Mouse (Mus musculus): ENCODE measurements around the gene Tgoln1. TPM values are rescaled to one million over a fixed set of nuclear protein-coding genes. Genes with fewer than 3 reads are reported as not detected.
A peak's percentile ranks its signal among the peaks of the same experiment; 100 is the strongest.

Gene Tgoln1
- polyA plus RNA-seq (2015; fragmentation: Nextera tagmentation; extraction: Ambion mirVana) = 34.0 and 38.4 TPM in 2 replicates

DNA sequence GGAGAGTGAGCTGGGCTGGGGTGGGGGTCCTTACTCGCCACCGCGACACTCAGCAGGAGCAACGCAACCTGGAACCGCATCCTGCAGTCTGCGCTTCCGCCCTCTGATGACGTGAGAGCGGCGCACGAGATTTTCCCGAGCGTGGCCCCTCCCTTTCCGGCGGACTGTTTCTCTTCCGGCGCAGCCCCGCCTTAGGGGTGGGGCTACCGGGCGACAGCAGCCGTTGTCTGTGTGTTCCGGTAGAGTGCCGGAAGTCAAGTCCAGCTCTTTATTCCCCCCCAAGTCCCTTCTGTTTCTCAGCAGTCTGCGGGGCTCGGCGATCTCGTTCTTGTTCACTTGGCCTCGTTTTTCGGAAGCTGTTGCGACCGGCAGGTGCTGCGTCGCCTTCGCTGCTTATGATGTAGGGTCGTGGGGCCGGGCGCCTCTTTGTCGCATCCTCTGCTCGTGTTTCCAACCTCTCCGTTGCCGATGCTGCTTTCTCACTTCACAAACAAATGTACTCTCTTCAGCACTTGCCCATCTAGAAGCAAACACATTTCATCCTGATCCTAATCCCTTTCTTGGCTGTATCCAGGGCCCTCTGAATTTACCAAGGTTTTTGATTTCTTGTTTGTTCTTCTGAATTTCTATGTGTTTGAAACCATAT lies at the start of gene Tgoln1:
Gene Tgoln1 (minus strand): TSS at position 358 of the 646 bp plus-strand sequence.
- WGBS = under 1% methylated on average over 41 of the region's 41 CpGs
- peak within 1 kb of the TSS; percentile 56 for H3K9ac ChIP-seq
- peak; percentile 93 for ATAC-seq (ENCODE audit: insufficient read depth, low FRiP score, low read depth)

DNA sequence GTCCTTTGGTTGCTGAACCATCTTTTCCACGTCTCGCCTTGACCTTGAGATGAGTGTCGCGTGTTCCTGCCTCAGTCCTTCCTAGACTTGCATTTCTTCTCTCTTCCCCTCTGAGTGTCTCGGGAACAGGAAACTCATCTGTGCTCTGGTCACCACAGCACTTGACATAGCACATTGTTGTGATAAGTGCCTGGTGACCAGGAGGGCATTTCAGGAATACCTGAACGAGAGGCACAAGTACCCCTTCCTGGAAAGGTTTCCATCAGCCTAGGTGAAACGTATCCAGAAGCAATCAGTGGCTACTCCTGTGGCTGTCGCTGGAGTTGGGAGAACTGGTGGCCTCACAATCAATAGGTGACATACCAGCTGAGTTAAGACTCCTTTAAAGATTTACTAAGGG lies 47.5 kb upstream of the Tgoln1 start:
- ATAC-seq (ENCODE audit: insufficient read depth, low FRiP score, low read depth) = no peak
- Histone ChIP-seq H3K9me3 (no peaks in the 10 kb centered on the region), H3K9ac (no peak overlapping the region), H3K4me1 (peaks cover 50% of the 10 kb centered on the region), H3K36me3 (no peaks in the 10 kb centered on the region), H3K27ac (peak overlapping the region; percentile 3; the same call in 1 of the 2 replicates), H3K4me3 (replicated peaks) (no peak overlapping the region), H3K27me3 (replicated peaks) (no peaks in the 10 kb centered on the region), H3K4me2 (no peak overlapping the region)
- WGBS = 48% methylated on average over 8 of the region's 8 CpGs

More for the DNA sequence above, at the start of gene Tgoln1:
- Histone ChIP-seq H3K9me3 (no peaks in the 10 kb centered on the region), H3K4me1 (peaks cover 19% of the 10 kb centered on the region), H3K27ac (peak within 1 kb of the TSS; percentile 86), H3K36me3 (peaks cover 3% of the 10 kb centered on the region; the same call in 1 of the 2 replicates), H3K4me3 (replicated peaks) (peak within 1 kb of the TSS; percentile 73), H3K4me2 (peak within 1 kb of the TSS; percentile 90), H3K27me3 (replicated peaks) (no peaks in the 10 kb centered on the region)

DNA sequence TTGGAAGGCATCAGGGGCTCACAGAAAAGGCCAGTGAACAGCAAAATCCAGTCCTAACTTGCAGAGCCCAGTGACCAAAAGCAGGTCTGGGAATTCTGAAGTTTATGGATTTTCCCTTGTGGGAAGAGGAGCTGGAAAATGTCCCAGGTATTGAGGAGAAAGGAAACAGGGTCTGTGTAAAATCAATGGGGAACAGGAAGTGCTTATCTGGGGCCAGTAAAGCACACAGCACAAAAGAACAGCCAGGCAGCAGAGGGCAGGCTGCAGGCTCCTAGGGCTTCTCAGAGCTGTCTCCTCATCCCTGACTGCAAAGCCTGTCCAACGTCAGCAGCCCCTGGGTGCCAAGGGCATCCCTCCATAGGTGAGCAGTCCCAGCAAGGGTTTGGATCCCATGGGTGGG lies 46.2 kb upstream of the Tgoln1 start:
- ATAC-seq (ENCODE audit: insufficient read depth, low FRiP score, low read depth) = 0 out of 2 replicates have a peak, but pooled peaks have one; percentile 25
- 14% methylated on average over 1 of the region's 1 CpGs for WGBS
- no peaks in the 10 kb centered on the region for H3K36me3 ChIP-seq

DNA sequence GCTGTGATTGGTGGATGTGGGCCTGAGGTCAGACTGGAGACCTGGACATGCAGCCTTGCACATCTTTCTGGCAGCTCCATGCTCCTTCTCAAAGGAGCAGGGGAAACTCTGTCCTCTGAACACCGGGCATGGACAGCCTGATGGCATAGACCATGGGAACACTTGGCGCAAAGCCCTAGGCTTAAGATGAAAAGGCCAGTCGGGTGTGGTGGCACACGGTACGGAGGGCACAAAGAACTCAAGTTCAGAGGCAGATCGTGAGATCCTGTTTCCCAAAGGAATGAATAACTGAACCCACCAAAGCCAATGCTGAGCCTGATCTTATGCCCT lies 43.6 kb upstream of the Tgoln1 start:
- ATAC-seq (ENCODE audit: insufficient read depth, low FRiP score, low read depth) = 0 out of 2 replicates have a peak, but pooled peaks have one; percentile 3
- Histone ChIP-seq H3K4me1 (peaks cover 58% of the 10 kb centered on the region), H3K4me3 (replicated peaks) (no peak overlapping the region), H3K27me3 (replicated peaks) (no peaks in the 10 kb centered on the region), H3K9me3 (no peaks in the 10 kb centered on the region), H3K4me2 (no peak overlapping the region), H3K9ac (no peak overlapping the region), H3K27ac (peak overlapping the region; percentile 60), H3K36me3 (no peaks in the 10 kb centered on the region)
- 61% methylated on average over 6 of the region's 6 CpGs for WGBS

More for the DNA sequence above, 46.2 kb upstream of the Tgoln1 start:
- H3K27me3 ChIP-seq (replicated peaks) = no peaks in the 10 kb centered on the region
- H3K27ac ChIP-seq = peak overlapping the region; percentile 73
- H3K4me2 ChIP-seq = no peak overlapping the region
- H3K4me1 ChIP-seq = peaks cover 50% of the 10 kb centered on the region
- H3K4me3 ChIP-seq (replicated peaks) = no peak overlapping the region
- H3K9me3 ChIP-seq = no peaks in the 10 kb centered on the region
- no peak overlapping the region for H3K9ac ChIP-seq

DNA sequence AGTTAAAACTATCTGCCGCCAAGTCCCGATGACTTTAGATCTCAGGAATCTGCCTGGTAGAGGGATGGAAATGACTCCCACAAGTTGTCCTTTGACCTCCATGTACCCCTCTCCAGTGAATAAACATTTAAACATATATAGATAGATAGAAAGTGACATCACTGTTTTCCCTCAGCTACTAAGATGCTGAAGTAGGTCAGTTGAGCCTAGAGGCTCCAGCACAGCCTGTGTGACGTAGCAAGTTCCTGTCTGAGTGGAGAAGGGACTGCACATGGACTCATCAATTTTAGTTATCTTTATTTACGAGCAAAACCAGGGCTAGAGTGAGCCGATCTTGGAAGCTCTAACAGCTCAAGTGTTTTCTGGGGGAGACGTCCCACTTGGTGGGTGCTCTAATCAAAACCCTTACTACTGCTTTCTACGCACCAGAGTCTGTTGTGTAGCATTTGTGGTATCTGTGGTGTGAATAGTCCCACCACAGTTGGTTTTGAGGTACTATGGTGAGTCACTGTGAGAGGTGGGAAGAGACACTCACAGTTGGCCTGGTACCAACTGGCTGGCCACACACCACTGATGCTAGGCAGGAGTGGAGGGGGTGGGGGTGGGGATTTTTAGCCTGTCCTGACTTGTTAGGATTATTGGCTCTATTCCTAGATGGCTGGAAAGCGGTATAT lies 43.1 kb upstream of the Tgoln1 start:
- peak; percentile 8; the same call in 1 of the 2 replicates for ATAC-seq (ENCODE audit: insufficient read depth, low FRiP score, low read depth)
- Histone ChIP-seq H3K36me3 (no peaks in the 10 kb centered on the region), H3K9me3 (no peaks in the 10 kb centered on the region), H3K9ac (no peak overlapping the region), H3K4me2 (no peak overlapping the region), H3K27ac (peak overlapping the region; percentile 60), H3K4me1 (peaks cover 61% of the 10 kb centered on the region), H3K4me3 (replicated peaks) (no peak overlapping the region), H3K27me3 (replicated peaks) (no peaks in the 10 kb centered on the region)
- WGBS = 40% methylated on average over 8 of the region's 8 CpGs

DNA sequence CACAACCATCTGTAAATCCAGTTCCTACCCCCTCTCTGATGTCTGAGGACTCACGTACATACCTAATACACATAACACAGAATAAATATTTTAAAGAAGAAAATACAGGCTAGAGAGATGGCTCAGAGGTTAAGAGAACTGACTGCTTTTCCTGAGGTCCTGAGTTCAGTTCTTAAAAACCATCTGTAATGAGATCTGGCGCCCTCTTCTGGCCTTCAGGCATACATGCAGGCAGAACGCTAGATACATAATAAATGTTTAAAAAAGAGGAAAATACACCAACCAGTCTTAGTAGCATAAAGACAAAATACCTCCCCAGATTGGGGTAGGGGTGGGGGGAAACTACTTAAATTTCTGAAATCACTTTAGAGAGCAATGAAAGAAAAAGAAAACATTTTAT lies 41.2 kb upstream of the Tgoln1 start:
- WGBS = 63% methylated on average over 3 of the region's 3 CpGs
- Histone ChIP-seq H3K9me3 (no peaks in the 10 kb centered on the region), H3K9ac (no peak overlapping the region), H3K36me3 (no peaks in the 10 kb centered on the region), H3K4me3 (replicated peaks) (no peak overlapping the region), H3K27me3 (replicated peaks) (no peaks in the 10 kb centered on the region), H3K4me2 (no peak overlapping the region), H3K4me1 (peaks cover 60% of the 10 kb centered on the region), H3K27ac (no peak overlapping the region)
- ATAC-seq (ENCODE audit: insufficient read depth, low FRiP score, low read depth) = no peak

DNA sequence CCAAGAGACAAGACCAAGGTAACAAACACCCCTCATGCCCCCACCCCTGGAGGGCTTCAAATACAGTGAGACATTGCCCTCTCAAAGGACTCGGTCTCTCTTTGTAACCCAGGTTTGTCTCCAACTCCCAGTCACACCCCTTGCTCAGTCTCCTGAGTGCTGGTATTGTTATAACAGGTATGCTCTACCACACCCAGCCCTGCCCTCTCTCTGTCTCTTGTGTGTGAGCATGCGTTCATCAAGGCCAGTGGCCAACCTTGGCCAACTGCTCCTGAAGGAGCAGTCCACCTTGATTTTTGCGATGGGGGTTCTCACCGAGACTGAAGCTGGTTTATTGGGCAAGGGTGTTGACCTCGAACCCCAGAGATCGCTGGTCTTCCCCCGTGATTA lies 39.2 kb upstream of the Tgoln1 start:
- H3K9ac ChIP-seq = no peak overlapping the region
- 72% methylated on average over 7 of the region's 7 CpGs for WGBS
- peak overlapping the region; percentile 46 for H3K4me2 ChIP-seq
- H3K4me1 ChIP-seq = peaks cover 57% of the 10 kb centered on the region
- H3K36me3 ChIP-seq = no peaks in the 10 kb centered on the region
- ATAC-seq (ENCODE audit: insufficient read depth, low FRiP score, low read depth) = 0 out of 2 replicates have a peak, but pooled peaks have one; percentile 32
- peak overlapping the region; percentile 91 for H3K27ac ChIP-seq
- H3K27me3 ChIP-seq (replicated peaks) = no peaks in the 10 kb centered on the region
- no peak overlapping the region for H3K4me3 ChIP-seq (replicated peaks)
- no peaks in the 10 kb centered on the region for H3K9me3 ChIP-seq

DNA sequence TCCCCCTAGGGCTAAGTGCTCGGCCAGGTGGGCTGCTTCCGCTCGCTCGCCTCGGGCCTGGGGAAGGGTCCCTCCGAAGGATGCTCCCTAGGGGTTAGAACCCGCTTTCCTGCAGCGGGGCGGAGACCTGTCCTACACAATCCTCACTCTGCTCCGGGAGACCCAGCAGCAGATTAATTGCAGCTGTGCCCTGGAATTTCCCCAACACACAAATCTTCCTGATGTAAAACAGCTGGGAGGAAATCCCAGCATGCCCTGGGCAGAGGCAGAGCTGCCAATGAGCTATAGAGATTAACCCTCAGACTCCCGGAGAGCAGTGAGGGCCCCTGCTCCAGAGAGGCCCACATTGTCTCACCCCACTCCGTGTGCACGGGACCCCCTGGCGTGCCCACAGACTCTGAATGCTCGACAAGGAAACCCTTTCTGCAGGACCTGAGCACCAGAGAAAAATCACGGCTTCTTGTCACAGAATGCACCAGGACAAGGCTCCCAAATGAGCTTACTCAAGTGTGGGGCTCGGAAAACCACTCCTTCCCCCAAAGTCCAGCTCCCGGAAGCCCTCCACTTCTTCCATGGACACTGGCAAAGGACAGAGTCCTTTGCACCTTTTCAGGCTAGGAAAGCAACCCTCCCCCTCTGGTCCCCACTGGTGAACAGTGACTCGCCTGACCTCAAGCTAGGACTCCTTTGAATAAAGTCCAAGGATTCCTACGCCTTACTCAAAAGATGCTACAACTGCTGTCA lies 38.7 kb upstream of the Tgoln1 start:
- Histone ChIP-seq H3K4me3 (replicated peaks) (peak overlapping the region; percentile 19), H3K9me3 (no peaks in the 10 kb centered on the region), H3K27me3 (replicated peaks) (no peaks in the 10 kb centered on the region), H3K36me3 (no peaks in the 10 kb centered on the region), H3K4me2 (peak overlapping the region; percentile 46), H3K4me1 (peaks cover 56% of the 10 kb centered on the region), H3K9ac (no peak overlapping the region), H3K27ac (peak overlapping the region; percentile 91)
- WGBS = 22% methylated on average over 20 of the region's 20 CpGs
- ATAC-seq (ENCODE audit: insufficient read depth, low FRiP score, low read depth) = peak; percentile 76

DNA sequence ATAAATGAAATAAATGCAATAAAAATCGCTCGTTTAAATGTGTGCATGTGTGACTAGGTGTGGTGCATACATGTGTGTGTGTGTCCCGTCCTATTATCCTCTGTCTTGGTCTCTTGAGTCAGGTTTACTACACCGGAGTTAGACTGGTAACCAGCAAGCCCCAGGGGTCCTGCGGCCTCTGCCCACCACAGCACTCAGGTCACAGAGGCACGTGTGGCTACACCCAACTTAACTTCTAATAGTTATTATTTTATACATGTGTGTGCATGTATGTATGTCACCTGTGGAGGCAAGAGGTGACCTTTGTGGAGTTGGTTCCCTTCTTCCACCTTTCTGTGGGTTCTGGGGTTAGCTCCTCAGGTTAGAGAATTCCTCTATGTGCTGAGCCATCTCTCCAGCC lies 37.6 kb upstream of the Tgoln1 start:
- no peaks in the 10 kb centered on the region for H3K9me3 ChIP-seq
- H3K9ac ChIP-seq = no peak overlapping the region
- H3K27me3 ChIP-seq (replicated peaks) = no peaks in the 10 kb centered on the region
- no peak overlapping the region for H3K4me2 ChIP-seq
- peaks cover 51% of the 10 kb centered on the region for H3K4me1 ChIP-seq
- H3K4me3 ChIP-seq (replicated peaks) = no peak overlapping the region
- WGBS = 90% methylated on average over 6 of the region's 6 CpGs
- peak overlapping the region; percentile 91; the same call in 1 of the 2 replicates for H3K27ac ChIP-seq
- ATAC-seq (ENCODE audit: insufficient read depth, low FRiP score, low read depth) = no peak
- no peaks in the 10 kb centered on the region for H3K36me3 ChIP-seq

DNA sequence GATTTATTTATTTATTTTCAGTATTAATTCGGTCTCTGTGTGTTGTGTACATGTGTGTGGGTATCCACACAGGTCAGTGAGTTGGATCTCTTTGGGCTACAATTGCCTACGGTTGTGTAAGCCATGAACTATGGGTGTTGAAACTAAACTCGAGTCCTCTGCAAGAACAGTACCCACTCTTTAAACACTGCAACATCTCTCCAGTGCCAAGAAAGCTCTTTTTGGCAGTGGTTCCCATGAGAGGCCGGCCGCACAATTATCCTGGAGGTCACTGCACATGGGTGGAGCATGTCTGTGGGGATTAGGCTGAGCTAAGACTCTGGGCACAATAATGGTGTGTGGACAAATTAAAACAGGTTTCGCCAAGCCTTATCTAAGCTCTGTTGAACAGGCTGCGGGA lies 36.6 kb upstream of the Tgoln1 start:
- no peaks in the 10 kb centered on the region for H3K36me3 ChIP-seq
- H3K4me2 ChIP-seq = peak overlapping the region; percentile 8; the same call in 1 of the 2 replicates
- ATAC-seq (ENCODE audit: insufficient read depth, low FRiP score, low read depth) = no peak

DNA sequence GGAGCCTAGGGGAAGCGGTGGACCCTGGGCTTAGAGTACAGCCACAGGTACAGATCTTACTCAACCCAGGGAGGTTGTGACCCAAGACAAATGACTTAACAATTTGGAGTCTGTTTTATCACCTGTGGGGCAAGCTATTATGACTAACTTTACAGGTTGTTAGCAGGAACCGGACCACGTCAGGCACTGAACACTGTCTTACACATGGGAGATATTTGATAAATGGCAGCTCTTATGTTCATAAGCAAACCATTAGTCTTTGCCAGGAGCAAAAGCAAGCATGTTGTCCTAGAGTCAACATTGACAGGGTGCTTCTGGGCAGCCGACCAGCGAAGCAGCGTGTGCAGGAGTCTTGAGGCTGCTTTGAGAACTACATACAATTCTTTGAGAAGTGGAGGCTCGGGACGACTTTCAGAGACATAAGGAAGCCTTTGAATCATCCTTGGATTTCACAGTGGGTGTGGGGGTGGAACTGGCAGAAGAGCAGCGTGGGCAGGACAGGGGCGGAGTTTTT lies 33.6 kb upstream of the Tgoln1 start:
- no peak overlapping the region for H3K9ac ChIP-seq
- no peaks in the 10 kb centered on the region for H3K9me3 ChIP-seq
- ATAC-seq (ENCODE audit: insufficient read depth, low FRiP score, low read depth) = peak; percentile 81
- H3K27me3 ChIP-seq (replicated peaks) = no peaks in the 10 kb centered on the region
- H3K27ac ChIP-seq = peak overlapping the region; percentile 81
- 27% methylated on average over 10 of the region's 10 CpGs for WGBS
- H3K4me3 ChIP-seq (replicated peaks) = no peak overlapping the region
- H3K4me1 ChIP-seq = peaks cover 49% of the 10 kb centered on the region
- H3K36me3 ChIP-seq = peaks cover 5% of the 10 kb centered on the region; the same call in 1 of the 2 replicates
- no peak overlapping the region for H3K4me2 ChIP-seq

More for the DNA sequence above, 36.6 kb upstream of the Tgoln1 start:
- Histone ChIP-seq H3K27ac (peak overlapping the region; percentile 91), H3K4me1 (peaks cover 55% of the 10 kb centered on the region), H3K27me3 (replicated peaks) (no peaks in the 10 kb centered on the region), H3K9me3 (no peaks in the 10 kb centered on the region), H3K9ac (no peak overlapping the region), H3K4me3 (replicated peaks) (no peak overlapping the region)
- 52% methylated on average over 7 of the region's 7 CpGs for whole genome bisulfite sequencing

All from stomach, embryonic 15.5 days (tissue).